Mouse (Mus musculus): ENCODE results near the gene Mapk12. TPM values are rescaled to one million over a fixed set of nuclear protein-coding genes. Genes with fewer than 3 reads are reported as not detected.

The Mapk12 gene
- total and polyA plus RNA-seq, 2 experiments from 2014 or later = 1.5 to 3.2 TPM

DNA sequence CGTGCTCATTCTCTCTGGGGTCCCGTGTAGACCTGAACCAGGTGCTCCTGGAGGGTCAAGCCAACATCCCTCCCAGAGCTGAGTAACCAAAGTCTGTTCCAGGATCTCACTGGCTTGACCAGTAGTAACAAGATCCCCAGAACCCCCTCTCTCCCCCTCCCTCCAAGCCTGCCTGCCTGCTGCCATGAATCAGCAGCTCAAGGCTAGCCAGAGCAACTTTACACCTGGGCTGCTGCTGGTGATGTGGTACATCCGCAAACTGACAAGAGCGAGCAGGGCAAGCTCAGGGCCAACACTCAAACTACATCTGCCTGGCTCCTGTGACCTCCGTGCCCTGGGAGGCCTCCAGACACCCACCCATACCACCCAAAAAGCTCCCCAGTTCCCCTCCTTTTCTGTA is 940 bp upstream of the Mapk12 start:
- H3K4me2 ChIP-seq (ENCODE audit: low read depth, low read length, poor library complexity, severe bottlenecking) = no peak overlapping the region
- H3K27ac ChIP-seq (ENCODE audit: low read depth, low read length) = no peak overlapping the region
- peaks cover 5% of the 10 kb centered on the region; the same call in 1 of the 2 replicates for H3K27me3 ChIP-seq (ENCODE audit: insufficient read depth, low read length)
- WGBS = 28% methylated on average over 5 of the region's 5 CpGs
- no peak overlapping the region for H3K4me3 ChIP-seq (ENCODE audit: low read depth, low read length)
- no peaks in the 10 kb centered on the region for H3K9me3 ChIP-seq (ENCODE audit: low read length)
- ATAC-seq (ENCODE audit: low FRiP score) (no peak), DNase-seq (ENCODE audit: low spot score) (no peak)
- peaks cover 11% of the 10 kb centered on the region; the same call in 1 of the 2 replicates for H3K4me1 ChIP-seq (ENCODE audit: insufficient read depth, low read length)
- TF ChIP-seq CTCF (IDR thresholded peaks at IDR 0.05) = no peak
- H3K9ac ChIP-seq (replicated peaks; ENCODE audit: low read length, poor library complexity, severe bottlenecking) = no peak overlapping the region
- no peaks in the 10 kb centered on the region for H3K36me3 ChIP-seq (ENCODE audit: insufficient read depth, low read length)

DNA sequence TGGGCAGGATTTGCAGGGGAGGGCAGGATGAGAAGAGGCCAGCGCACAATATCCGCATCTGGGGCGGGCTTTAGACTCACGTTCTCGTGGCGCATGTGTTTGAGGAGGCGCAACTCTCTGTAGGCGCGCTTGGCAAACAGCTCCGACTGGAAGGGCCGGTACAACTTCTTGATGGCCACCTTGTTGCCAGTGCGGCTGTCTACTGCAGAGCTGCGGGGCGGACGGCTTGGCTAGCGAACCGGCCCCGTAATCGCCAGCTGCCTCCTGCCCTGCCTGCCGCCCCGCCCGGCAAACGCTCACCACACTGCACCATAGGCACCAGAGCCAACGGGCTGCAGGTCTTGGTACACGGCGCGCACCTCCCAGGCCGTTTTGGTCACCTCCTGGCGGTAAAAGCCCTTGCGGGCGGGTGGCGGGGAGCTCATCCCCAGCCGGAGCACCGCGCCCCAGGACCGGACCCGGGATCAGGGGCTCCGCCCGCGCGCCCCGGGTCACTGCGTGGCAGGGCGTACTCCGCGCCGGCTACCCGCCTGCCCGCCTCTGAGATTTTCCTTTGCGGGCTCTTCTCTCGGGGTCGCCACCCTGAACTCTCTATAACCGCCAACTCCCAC is 350 bp downstream of the Mapk12 start:
- H3K4me1 ChIP-seq (ENCODE audit: insufficient read depth, low read length) = peaks cover 10% of the 10 kb centered on the region; the same call in 1 of the 2 replicates
- ATAC-seq (ENCODE audit: low FRiP score) (no peak), DNase-seq (ENCODE audit: low spot score) (peak; percentile 24)
- peaks cover 5% of the 10 kb centered on the region; the same call in 1 of the 2 replicates for H3K27me3 ChIP-seq (ENCODE audit: insufficient read depth, low read length)
- under 1% methylated on average over 45 of the region's 53 CpGs for WGBS
- TF ChIP-seq CTCF (IDR thresholded peaks at IDR 0.05) = no peak
- H3K4me2 ChIP-seq (ENCODE audit: low read depth, low read length, poor library complexity, severe bottlenecking) = peak overlapping the region; percentile 99
- no peaks in the 10 kb centered on the region for H3K9me3 ChIP-seq (ENCODE audit: low read length)
- peak overlapping the region; percentile 49 for H3K4me3 ChIP-seq (ENCODE audit: low read depth, low read length)
- no peak overlapping the region for H3K27ac ChIP-seq (ENCODE audit: low read depth, low read length)
- no peaks in the 10 kb centered on the region for H3K36me3 ChIP-seq (ENCODE audit: insufficient read depth, low read length)
- peak overlapping the region; percentile 57 for H3K9ac ChIP-seq (replicated peaks; ENCODE audit: low read length, poor library complexity, severe bottlenecking)

DNA sequence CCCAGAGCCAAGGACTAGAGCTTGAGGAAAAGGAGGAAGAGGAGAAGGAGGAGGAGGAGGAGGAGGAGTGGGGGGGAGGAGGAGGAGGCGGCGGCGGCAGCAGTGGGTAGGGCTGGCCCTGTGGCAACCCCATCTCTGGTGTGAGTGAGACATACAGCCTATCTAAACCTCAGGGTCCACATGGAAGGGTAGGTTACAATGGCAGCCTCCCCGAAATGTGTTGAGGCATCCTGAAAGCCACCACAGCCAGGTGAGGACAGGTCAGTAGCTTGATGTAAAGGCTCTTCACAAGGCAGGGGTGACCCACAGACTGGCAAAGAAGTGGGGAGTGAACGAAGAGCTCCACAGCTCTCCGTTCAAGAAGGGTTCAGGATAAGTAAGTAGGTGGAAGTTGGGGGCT is 2.0 kb downstream of the Mapk12 start:
- Histone ChIP-seq H3K27me3 (ENCODE audit: insufficient read depth, low read length) (peaks cover 5% of the 10 kb centered on the region; the same call in 1 of the 2 replicates), H3K27ac (ENCODE audit: low read depth, low read length) (no peak overlapping the region), H3K9ac (replicated peaks; ENCODE audit: low read length, poor library complexity, severe bottlenecking) (no peak overlapping the region), H3K9me3 (ENCODE audit: low read length) (no peaks in the 10 kb centered on the region), H3K36me3 (ENCODE audit: insufficient read depth, low read length) (no peaks in the 10 kb centered on the region), H3K4me2 (ENCODE audit: low read depth, low read length, poor library complexity, severe bottlenecking) (no peak overlapping the region), H3K4me1 (ENCODE audit: insufficient read depth, low read length) (peaks cover 10% of the 10 kb centered on the region; the same call in 1 of the 2 replicates), H3K4me3 (ENCODE audit: low read depth, low read length) (no peak overlapping the region)
- TF ChIP-seq CTCF (IDR thresholded peaks at IDR 0.05) = no peak
- ATAC-seq (ENCODE audit: low FRiP score) (no peak), DNase-seq (ENCODE audit: low spot score) (no peak)
- WGBS = 97% methylated on average over 6 of the region's 6 CpGs

DNA sequence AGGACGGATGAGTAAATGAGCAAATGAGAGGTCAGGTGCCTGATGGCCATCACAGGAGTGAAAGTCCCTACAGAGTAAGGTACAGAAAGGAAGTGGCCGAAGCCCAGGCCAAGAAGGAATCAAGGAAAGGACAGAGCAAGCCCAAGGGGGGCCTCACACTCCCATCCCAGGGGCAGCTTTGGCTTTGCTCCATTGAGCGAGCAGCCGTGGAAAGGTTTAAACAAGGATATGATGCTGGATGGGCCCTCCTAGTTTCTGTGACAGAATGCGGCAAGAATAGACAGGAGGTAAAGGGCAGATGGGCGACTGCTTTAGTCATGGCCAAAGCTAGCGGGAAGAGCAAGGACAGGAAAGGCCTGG is 2.5 kb downstream of the Mapk12 start:
- H3K4me3 ChIP-seq (ENCODE audit: low read depth, low read length) = no peak overlapping the region
- no peak overlapping the region for H3K27ac ChIP-seq (ENCODE audit: low read depth, low read length)
- no peak for TF ChIP-seq CTCF (IDR thresholded peaks at IDR 0.05)
- H3K9me3 ChIP-seq (ENCODE audit: low read length) = no peaks in the 10 kb centered on the region
- no peaks in the 10 kb centered on the region for H3K36me3 ChIP-seq (ENCODE audit: insufficient read depth, low read length)
- DNase-seq (ENCODE audit: low spot score) = no peak
- no peak overlapping the region for H3K9ac ChIP-seq (replicated peaks; ENCODE audit: low read length, poor library complexity, severe bottlenecking)
- peaks cover 10% of the 10 kb centered on the region; the same call in 1 of the 2 replicates for H3K4me1 ChIP-seq (ENCODE audit: insufficient read depth, low read length)
- WGBS = 91% methylated on average over 7 of the region's 7 CpGs
- peaks cover 5% of the 10 kb centered on the region; the same call in 1 of the 2 replicates for H3K27me3 ChIP-seq (ENCODE audit: insufficient read depth, low read length)
- ATAC-seq (ENCODE audit: low FRiP score) = no peak
- no peak overlapping the region for H3K4me2 ChIP-seq (ENCODE audit: low read depth, low read length, poor library complexity, severe bottlenecking)

DNA sequence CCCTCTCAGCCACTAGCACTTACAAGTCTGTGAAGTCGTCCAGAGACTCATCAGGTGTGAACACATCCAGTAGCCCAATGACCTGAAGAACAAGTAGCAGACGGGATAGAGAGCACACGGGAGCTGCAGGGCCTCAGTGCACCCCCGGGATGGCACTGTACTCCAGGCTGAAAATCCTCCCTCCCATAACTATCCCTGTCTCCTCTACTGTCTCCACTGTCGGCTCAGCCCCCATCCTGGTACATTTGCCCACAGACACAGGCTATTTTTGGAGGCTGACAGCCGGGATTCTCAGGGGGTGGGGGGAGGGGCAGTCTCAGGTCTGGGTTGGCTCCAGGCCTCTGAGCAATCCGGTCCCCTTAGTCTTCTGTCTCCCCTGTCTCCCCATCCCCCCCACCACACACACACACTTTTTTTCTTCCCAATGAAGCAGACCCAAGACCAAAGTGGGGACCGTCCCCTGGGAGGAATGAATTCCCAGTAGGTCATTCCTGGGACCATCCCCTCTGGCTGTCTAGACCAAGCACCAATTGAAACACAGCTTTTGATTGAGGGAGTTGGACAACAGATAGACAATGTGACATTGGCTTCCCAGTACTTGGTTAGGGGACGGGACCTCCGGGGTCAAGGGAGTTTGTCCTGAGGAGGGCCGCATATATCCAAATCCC is 3.0 kb downstream of the Mapk12 start:
- peaks cover 5% of the 10 kb centered on the region; the same call in 1 of the 2 replicates for H3K27me3 ChIP-seq (ENCODE audit: insufficient read depth, low read length)
- 78% methylated on average over 11 of the region's 11 CpGs for WGBS
- no peak for ATAC-seq (ENCODE audit: low FRiP score)
- H3K4me1 ChIP-seq (ENCODE audit: insufficient read depth, low read length) = peaks cover 10% of the 10 kb centered on the region; the same call in 1 of the 2 replicates
- no peak overlapping the region for H3K27ac ChIP-seq (ENCODE audit: low read depth, low read length)
- DNase-seq (ENCODE audit: low spot score) = no peak
- no peak overlapping the region for H3K4me2 ChIP-seq (ENCODE audit: low read depth, low read length, poor library complexity, severe bottlenecking)
- no peak overlapping the region for H3K9ac ChIP-seq (replicated peaks; ENCODE audit: low read length, poor library complexity, severe bottlenecking)
- no peaks in the 10 kb centered on the region for H3K36me3 ChIP-seq (ENCODE audit: insufficient read depth, low read length)
- H3K4me3 ChIP-seq (ENCODE audit: low read depth, low read length) = no peak overlapping the region
- no peak for TF ChIP-seq CTCF (IDR thresholded peaks at IDR 0.05)
- no peaks in the 10 kb centered on the region for H3K9me3 ChIP-seq (ENCODE audit: low read length)
